Mouse (Mus musculus): ENCODE data around the gene Osm. TPM values are rescaled to one million over a fixed set of nuclear protein-coding genes. Genes with fewer than 3 reads are reported as not detected.

Gene Osm
- polyA plus RNA-seq (2012; ENCODE audit: low replicate concordance): 9.5 and 12.7 TPM in 2 replicates

DNA sequence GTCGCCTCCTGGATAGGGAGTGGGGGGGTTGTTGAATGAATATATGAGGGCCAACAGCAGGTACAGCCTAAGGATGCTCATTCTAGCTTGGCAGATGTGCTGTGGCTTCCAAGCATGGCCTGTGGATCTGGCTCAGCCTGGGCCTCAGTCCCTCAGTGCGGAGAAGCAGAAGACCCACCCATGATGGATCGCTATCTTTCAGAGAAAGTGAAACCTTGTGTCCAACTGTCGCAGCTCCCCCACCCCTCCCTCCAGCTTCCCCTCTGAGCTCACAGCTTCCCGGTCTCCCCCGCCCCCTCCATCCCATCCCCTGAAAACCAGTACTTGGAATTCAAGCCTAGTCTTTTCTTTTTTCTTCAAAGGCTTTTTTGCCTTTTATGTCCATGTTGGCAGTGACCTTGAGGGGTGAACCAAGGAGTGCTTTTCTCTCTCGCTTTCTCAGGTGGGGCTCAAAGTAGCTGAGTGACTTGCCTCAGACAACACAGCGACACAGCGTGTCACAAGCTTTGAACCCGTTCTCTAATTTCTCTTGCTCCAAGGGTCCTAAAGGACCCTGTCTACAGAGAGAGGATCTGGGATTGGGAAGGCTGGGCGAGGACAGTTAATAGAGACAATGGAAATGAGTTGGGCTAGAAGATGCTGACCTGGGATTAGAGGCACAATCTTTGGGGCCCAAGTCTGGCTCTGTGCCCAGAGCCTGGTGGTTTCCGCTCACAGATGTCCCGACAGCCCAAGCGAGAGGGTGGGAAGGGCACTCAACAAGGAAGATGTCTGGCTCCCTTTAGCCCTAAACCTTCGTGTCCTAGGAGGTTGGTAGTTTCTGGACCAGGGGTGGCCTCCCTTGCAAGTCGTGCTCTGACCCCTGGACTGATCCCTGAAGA, at the start of gene Osm:
TSS of gene Osm (plus strand) at position 756 of the 881 bp plus-strand sequence.

DNA sequence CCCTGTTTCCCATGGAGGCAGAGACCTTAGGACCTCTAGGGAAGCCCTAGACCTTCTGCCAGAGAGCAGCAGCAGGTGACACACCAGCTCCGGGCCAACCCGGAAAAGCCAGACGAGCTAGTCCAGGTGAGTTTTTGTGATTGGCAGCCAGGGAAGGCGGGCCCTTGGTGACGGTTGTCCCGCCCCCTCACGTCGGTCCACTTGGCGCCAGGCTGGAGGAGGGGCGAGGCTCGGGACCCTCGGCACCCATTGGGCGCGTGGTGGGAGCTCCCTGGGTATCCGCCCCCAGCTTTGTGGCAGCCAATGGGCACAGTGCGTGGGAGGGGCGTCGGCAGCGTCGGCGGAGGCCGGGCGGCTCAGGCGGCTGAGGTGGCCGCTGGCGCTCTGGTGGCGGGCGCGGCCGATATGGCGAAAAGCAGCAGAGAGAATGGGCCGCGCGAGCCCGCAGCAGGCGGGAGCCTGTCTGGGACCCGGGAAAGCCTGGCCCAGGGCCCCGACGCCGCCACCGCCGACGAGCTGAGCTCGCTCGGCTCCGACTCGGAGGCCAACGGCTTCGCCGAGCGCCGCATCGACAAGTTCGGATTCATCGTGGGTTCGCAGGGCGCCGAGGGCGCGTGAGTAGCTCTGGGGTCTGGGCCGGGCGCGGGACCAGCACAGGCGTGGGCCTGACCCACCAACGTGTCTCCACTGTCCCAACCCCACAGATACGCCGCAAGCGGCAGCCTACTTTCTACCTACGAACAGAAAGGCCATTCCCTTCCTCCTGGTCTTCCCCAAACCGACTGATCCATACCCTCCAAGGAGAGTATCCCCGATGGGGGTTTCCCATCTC, 49.5 kb upstream of the Osm start, which contains the start of gene Tbc1d10a:
TSS of gene Tbc1d10a (plus strand) at position 304 of the 832 bp plus-strand sequence.

DNA sequence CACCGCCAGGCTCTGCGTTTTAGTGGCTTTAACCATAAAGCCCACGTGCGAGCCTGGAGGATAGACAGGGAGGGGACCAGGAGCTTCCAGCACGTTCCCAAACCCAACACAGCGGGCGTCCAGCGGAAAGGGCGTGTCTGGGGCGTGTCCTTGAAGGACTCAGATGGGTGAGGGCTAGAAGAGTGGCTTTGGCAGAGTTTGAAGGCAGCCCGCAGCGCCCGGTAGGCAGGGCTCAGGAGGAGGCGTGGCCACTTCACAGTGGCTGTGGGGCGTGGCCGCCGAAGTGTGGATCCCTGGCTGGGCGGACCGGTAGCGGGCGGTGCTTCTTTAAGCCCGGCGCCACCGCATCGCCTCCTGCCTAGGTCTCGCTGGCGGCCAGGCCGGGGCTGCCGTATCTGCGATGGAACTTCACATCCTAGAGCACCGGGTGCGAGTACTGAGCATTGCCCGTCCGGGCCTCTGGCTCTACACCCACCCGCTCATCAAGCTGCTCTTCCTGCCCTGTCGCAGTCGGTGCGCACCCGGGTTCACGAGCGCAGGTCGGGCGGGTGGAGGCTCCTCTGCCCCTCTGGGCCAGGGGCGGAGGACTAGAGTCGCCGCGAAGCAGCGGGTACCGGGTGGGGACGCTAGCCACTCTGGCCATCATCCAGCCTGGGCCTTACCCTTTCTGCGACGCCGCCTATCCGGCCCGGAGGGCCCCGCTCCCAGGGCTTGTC, 18.1 kb upstream of the Osm start, which contains the start of gene Castor1:
TSS of gene Castor1 (plus strand) at position 312 of the 716 bp plus-strand sequence.

DNA sequence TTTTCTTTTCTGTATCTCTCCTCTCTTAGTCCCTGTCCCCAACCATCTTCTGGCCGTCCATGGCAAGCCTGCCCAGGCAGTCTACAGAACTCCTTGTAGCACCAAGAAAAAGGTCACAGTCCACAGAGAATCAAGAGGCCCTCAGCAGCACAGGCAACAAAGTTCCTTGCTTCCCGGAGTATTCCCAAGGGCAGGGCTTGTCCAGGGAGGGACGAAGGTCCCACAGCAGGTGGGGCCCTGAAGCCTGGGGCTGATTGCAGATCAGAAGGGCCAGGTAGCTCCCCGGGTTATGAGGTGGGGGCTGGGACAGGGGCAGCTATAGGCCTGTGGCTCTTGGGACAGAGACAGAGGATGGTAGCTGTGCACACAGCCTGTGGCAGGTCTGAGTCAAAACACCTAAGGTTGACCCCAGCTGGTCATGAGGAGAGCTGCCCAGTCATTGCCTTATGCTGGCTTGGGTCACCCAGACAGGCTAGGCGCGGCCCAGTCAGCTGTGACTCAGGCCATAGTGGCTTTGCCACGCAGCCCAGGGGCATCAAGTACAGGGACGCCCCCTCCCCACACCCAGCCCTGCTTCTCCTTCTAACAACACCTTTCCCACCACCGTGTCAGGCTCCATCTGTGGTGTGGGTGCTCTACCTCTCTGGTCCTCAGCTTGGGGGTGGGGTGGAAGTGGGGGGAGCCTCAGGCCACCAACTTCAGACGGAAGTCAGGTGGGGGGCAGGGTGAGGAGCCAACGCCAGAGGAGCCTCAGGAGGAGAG, 20.8 kb downstream of the Osm start, which contains the start of gene Lif:
TSS of gene Lif (plus strand) at position 712 of the 762 bp plus-strand sequence.

Other genes starting within 250 kb of the Osm start
- not detected in 2 replicates for gene Sec14l4, start 205.0 kb upstream of the Osm start, polyA plus RNA-seq (2012; ENCODE audit: low replicate concordance)
- not detected in 2 replicates for gene Sec14l3, start 171.6 kb upstream of the Osm start, polyA plus RNA-seq (2012; ENCODE audit: low replicate concordance)
- 14.6 and 26.5 TPM in 2 replicates for gene Mtfp1, start 141.0 kb upstream of the Osm start, polyA plus RNA-seq (2012; ENCODE audit: low replicate concordance)
- gene Sec14l2, start 113.0 kb upstream of the Osm start, polyA plus RNA-seq (2012; ENCODE audit: low replicate concordance): 9.2 and 18.3 TPM in 2 replicates
- 11.0 and 14.2 TPM in 2 replicates for gene Rnf215, start 101.2 kb upstream of the Osm start, polyA plus RNA-seq (2012; ENCODE audit: low replicate concordance)
- 2.2 and 2.6 TPM in 2 replicates for gene Ccdc157, start 76.1 kb upstream of the Osm start, polyA plus RNA-seq (2012; ENCODE audit: low replicate concordance)
- gene Sf3a1, start 76.1 kb upstream of the Osm start, polyA plus RNA-seq (2012; ENCODE audit: low replicate concordance): 41.2 and 118 TPM in 2 replicates
- gene Tbc1d10a, start 49.6 kb upstream of the Osm start, polyA plus RNA-seq (2012; ENCODE audit: low replicate concordance): 20.7 and 21.4 TPM in 2 replicates
- 0.73 and 2.3 TPM in 2 replicates for gene Castor1, start 18.2 kb upstream of the Osm start, polyA plus RNA-seq (2012; ENCODE audit: low replicate concordance)
- gene Lif, start 21.1 kb downstream of the Osm start, polyA plus RNA-seq (2012; ENCODE audit: low replicate concordance): 0.23 and 0.86 TPM in 2 replicates
- not detected in 2 replicates for gene Hormad2, start 204.7 kb downstream of the Osm start, polyA plus RNA-seq (2012; ENCODE audit: low replicate concordance)

Data from leukemia stem cell, adult 10-12 weeks (primary cell).